Mouse (Mus musculus): ENCODE measurements around the gene Strn3. TPM values are rescaled to one million over a fixed set of nuclear protein-coding genes. Genes with fewer than 3 reads are reported as not detected.

Strn3 gene
- polyA plus RNA-seq, 1 experiment from 2014 or later, result 32.0 TPM

GRCm38 (mm10) chr12:51712685-51713084 lies 21.0 kb upstream of the Strn3 start:
- no peak overlapping the region for H3K27ac ChIP-seq (ENCODE audit: low read length)
- no peak overlapping the region for H3K4me3 ChIP-seq (ENCODE audit: low read depth, low read length)
- H3K36me3 ChIP-seq (ENCODE audit: control insufficient read depth, insufficient read depth, low read length), result no peaks in the 10 kb centered on the region
- no peaks in the 10 kb centered on the region for H3K9me3 ChIP-seq (replicated peaks; ENCODE audit: control insufficient read depth, low read length, poor library complexity, severe bottlenecking)
- no peak overlapping the region for H3K9ac ChIP-seq (ENCODE audit: low read depth, low read length)
- H3K4me2 ChIP-seq (ENCODE audit: low read length), result no peak overlapping the region
- WGBS, result 76% methylated on average over 1 of the region's 1 CpGs
- no peaks in the 10 kb centered on the region for H3K4me1 ChIP-seq (ENCODE audit: control insufficient read depth, insufficient read depth, low read length)
- no peak for ATAC-seq
- H3K27me3 ChIP-seq (ENCODE audit: control insufficient read depth, insufficient read depth, low read depth, low read length), result no peaks in the 10 kb centered on the region

GRCm38 (mm10) chr12:51710154-51710553 lies 18.5 kb upstream of the Strn3 start:
- Histone ChIP-seq H3K9ac (ENCODE audit: low read depth, low read length) (no peak overlapping the region), H3K9me3 (replicated peaks; ENCODE audit: control insufficient read depth, low read length, poor library complexity, severe bottlenecking) (no peaks in the 10 kb centered on the region), H3K36me3 (ENCODE audit: control insufficient read depth, insufficient read depth, low read length) (no peaks in the 10 kb centered on the region), H3K27ac (ENCODE audit: low read length) (no peak overlapping the region), H3K27me3 (ENCODE audit: control insufficient read depth, insufficient read depth, low read depth, low read length) (no peaks in the 10 kb centered on the region), H3K4me2 (ENCODE audit: low read length) (no peak overlapping the region), H3K4me3 (ENCODE audit: low read depth, low read length) (no peak overlapping the region), H3K4me1 (ENCODE audit: control insufficient read depth, insufficient read depth, low read length) (no peaks in the 10 kb centered on the region)
- no peak for ATAC-seq
- 77% methylated on average over 5 of the region's 5 CpGs for WGBS

- Histone ChIP-seq H3K36me3 (ENCODE audit: control insufficient read depth, insufficient read depth, low read length) (no peaks in the 10 kb centered on the region), H3K4me2 (ENCODE audit: low read length) (no peak overlapping the region), H3K4me3 (ENCODE audit: low read depth, low read length) (no peak overlapping the region), H3K9ac (ENCODE audit: low read depth, low read length) (no peak overlapping the region), H3K9me3 (replicated peaks; ENCODE audit: control insufficient read depth, low read length, poor library complexity, severe bottlenecking) (no peaks in the 10 kb centered on the region), H3K4me1 (ENCODE audit: control insufficient read depth, insufficient read depth, low read length) (no peaks in the 10 kb centered on the region), H3K27ac (ENCODE audit: low read length) (no peak overlapping the region), H3K27me3 (ENCODE audit: control insufficient read depth, insufficient read depth, low read depth, low read length) (no peaks in the 10 kb centered on the region)
- no peak for ATAC-seq
- 72% methylated on average over 3 of the region's 3 CpGs for WGBS
Observed at GRCm38 (mm10) chr12:51709741-51710140, 18.0 kb upstream of the Strn3 start.

GRCm38 (mm10) chr12:51708941-51709686 lies 17.4 kb upstream of the Strn3 start:
- no peaks in the 10 kb centered on the region for H3K9me3 ChIP-seq (replicated peaks; ENCODE audit: control insufficient read depth, low read length, poor library complexity, severe bottlenecking)
- H3K9ac ChIP-seq (ENCODE audit: low read depth, low read length), result no peak overlapping the region
- H3K27me3 ChIP-seq (ENCODE audit: control insufficient read depth, insufficient read depth, low read depth, low read length), result no peaks in the 10 kb centered on the region
- H3K36me3 ChIP-seq (ENCODE audit: control insufficient read depth, insufficient read depth, low read length), result no peaks in the 10 kb centered on the region
- no peak overlapping the region for H3K4me2 ChIP-seq (ENCODE audit: low read length)
- H3K4me1 ChIP-seq (ENCODE audit: control insufficient read depth, insufficient read depth, low read length), result no peaks in the 10 kb centered on the region
- H3K4me3 ChIP-seq (ENCODE audit: low read depth, low read length), result no peak overlapping the region
- H3K27ac ChIP-seq (ENCODE audit: low read length), result peak overlapping the region; percentile 6; the same call in 1 of the 2 replicates
- 56% methylated on average over 14 of the region's 14 CpGs for WGBS
- no peak for ATAC-seq

- no peak overlapping the region for H3K4me2 ChIP-seq (ENCODE audit: low read length)
- H3K36me3 ChIP-seq (ENCODE audit: control insufficient read depth, insufficient read depth, low read length), result no peaks in the 10 kb centered on the region
- no peak overlapping the region for H3K9ac ChIP-seq (ENCODE audit: low read depth, low read length)
- no peak overlapping the region for H3K27ac ChIP-seq (ENCODE audit: low read length)
- no peak overlapping the region for H3K4me3 ChIP-seq (ENCODE audit: low read depth, low read length)
- WGBS, result 91% methylated on average over 5 of the region's 5 CpGs
- H3K9me3 ChIP-seq (replicated peaks; ENCODE audit: control insufficient read depth, low read length, poor library complexity, severe bottlenecking), result no peaks in the 10 kb centered on the region
- no peak for ATAC-seq
- H3K4me1 ChIP-seq (ENCODE audit: control insufficient read depth, insufficient read depth, low read length), result no peaks in the 10 kb centered on the region
- no peaks in the 10 kb centered on the region for H3K27me3 ChIP-seq (ENCODE audit: control insufficient read depth, insufficient read depth, low read depth, low read length)
Observed at GRCm38 (mm10) chr12:51706673-51707235, 15.1 kb upstream of the Strn3 start.

GRCm38 (mm10) chr12:51705778-51706177 lies 14.1 kb upstream of the Strn3 start:
- Histone ChIP-seq H3K27ac (ENCODE audit: low read length) (no peak overlapping the region), H3K9ac (ENCODE audit: low read depth, low read length) (no peak overlapping the region), H3K4me2 (ENCODE audit: low read length) (no peak overlapping the region), H3K36me3 (ENCODE audit: control insufficient read depth, insufficient read depth, low read length) (no peaks in the 10 kb centered on the region), H3K27me3 (ENCODE audit: control insufficient read depth, insufficient read depth, low read depth, low read length) (no peaks in the 10 kb centered on the region), H3K9me3 (replicated peaks; ENCODE audit: control insufficient read depth, low read length, poor library complexity, severe bottlenecking) (no peaks in the 10 kb centered on the region), H3K4me3 (ENCODE audit: low read depth, low read length) (no peak overlapping the region), H3K4me1 (ENCODE audit: control insufficient read depth, insufficient read depth, low read length) (no peaks in the 10 kb centered on the region)
- WGBS, result 82% methylated on average over 12 of the region's 12 CpGs
- no peak for ATAC-seq

GRCm38 (mm10) chr12:51704572-51704971 lies 12.9 kb upstream of the Strn3 start:
- Histone ChIP-seq H3K9me3 (replicated peaks; ENCODE audit: control insufficient read depth, low read length, poor library complexity, severe bottlenecking) (no peaks in the 10 kb centered on the region), H3K9ac (ENCODE audit: low read depth, low read length) (no peak overlapping the region), H3K4me2 (ENCODE audit: low read length) (no peak overlapping the region), H3K27ac (ENCODE audit: low read length) (no peak overlapping the region), H3K4me3 (ENCODE audit: low read depth, low read length) (no peak overlapping the region), H3K27me3 (ENCODE audit: control insufficient read depth, insufficient read depth, low read depth, low read length) (no peaks in the 10 kb centered on the region), H3K4me1 (ENCODE audit: control insufficient read depth, insufficient read depth, low read length) (no peaks in the 10 kb centered on the region), H3K36me3 (ENCODE audit: control insufficient read depth, insufficient read depth, low read length) (no peaks in the 10 kb centered on the region)
- 73% methylated on average over 7 of the region's 7 CpGs for WGBS
- no peak for ATAC-seq

- Histone ChIP-seq H3K9ac (ENCODE audit: low read depth, low read length) (no peak overlapping the region), H3K27me3 (ENCODE audit: control insufficient read depth, insufficient read depth, low read depth, low read length) (no peaks in the 10 kb centered on the region), H3K4me1 (ENCODE audit: control insufficient read depth, insufficient read depth, low read length) (no peaks in the 10 kb centered on the region), H3K9me3 (replicated peaks; ENCODE audit: control insufficient read depth, low read length, poor library complexity, severe bottlenecking) (no peaks in the 10 kb centered on the region), H3K27ac (ENCODE audit: low read length) (no peak overlapping the region), H3K36me3 (ENCODE audit: control insufficient read depth, insufficient read depth, low read length) (no peaks in the 10 kb centered on the region), H3K4me2 (ENCODE audit: low read length) (no peak overlapping the region), H3K4me3 (ENCODE audit: low read depth, low read length) (no peak overlapping the region)
- WGBS, result 47% methylated on average over 1 of the region's 1 CpGs
- ATAC-seq, result no peak
Observed at GRCm38 (mm10) chr12:51703859-51704258, 12.2 kb upstream of the Strn3 start.

GRCm38 (mm10) chr12:51701723-51702122 lies 10.0 kb upstream of the Strn3 start:
- Histone ChIP-seq H3K4me1 (ENCODE audit: control insufficient read depth, insufficient read depth, low read length) (no peaks in the 10 kb centered on the region), H3K9ac (ENCODE audit: low read depth, low read length) (no peak overlapping the region), H3K27ac (ENCODE audit: low read length) (no peak overlapping the region), H3K9me3 (replicated peaks; ENCODE audit: control insufficient read depth, low read length, poor library complexity, severe bottlenecking) (no peaks in the 10 kb centered on the region), H3K4me3 (ENCODE audit: low read depth, low read length) (no peak overlapping the region), H3K36me3 (ENCODE audit: control insufficient read depth, insufficient read depth, low read length) (no peaks in the 10 kb centered on the region), H3K4me2 (ENCODE audit: low read length) (no peak overlapping the region), H3K27me3 (ENCODE audit: control insufficient read depth, insufficient read depth, low read depth, low read length) (no peaks in the 10 kb centered on the region)
- no peak for ATAC-seq
